Mouse (Mus musculus): ENCODE measurements at regions not wholly inside any gene's neighbourhood (a gene's known extent, or its start where the extent isn't known, plus 50 kb on each side); places are given as distances from the start of the nearest gene placed in this dataset.

DNA sequence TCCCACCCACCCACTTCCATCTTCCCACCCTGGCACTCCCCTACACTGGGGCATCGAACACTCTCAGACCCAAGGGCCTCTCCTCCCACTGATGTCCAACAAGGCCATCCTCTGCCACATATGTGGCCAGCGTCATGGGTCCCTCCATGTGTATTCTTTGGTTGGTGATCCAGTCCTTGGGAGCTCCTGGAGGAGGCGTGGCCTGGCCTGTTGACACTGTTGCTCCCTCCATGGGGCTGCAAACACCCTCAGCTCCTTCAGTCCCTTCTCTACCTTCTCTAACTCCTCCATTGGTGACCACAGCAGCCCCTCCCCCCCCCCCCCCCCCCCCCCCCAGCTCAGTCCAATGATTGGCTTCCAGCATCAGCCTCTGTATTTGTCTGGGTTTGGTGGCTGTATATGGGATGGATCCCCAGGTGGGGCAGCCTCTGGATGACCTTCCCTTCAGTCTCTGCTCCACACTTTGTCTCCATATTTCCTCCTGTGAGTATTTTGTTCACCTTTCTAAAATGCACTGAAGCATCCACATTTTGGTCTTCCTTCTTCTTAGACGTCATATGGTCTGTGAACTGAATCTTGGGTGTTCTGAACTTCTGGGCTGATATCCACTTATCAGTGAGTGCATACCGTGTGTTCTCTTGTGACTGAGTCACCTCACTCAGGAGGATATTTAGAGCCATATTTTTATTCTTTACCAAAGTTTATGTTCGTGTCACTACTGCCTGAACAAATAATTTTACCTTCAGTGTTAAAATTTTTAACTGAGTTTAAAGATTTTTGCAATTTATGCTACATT, 82.1 kb upstream of the Tnp1 start:
- DNase-seq: no peak

- no peak for DNase-seq
These were observed 73.9 kb upstream of the Tnp1 start for GRCm38 (mm10) chr1:73089636-73090035.

DNA sequence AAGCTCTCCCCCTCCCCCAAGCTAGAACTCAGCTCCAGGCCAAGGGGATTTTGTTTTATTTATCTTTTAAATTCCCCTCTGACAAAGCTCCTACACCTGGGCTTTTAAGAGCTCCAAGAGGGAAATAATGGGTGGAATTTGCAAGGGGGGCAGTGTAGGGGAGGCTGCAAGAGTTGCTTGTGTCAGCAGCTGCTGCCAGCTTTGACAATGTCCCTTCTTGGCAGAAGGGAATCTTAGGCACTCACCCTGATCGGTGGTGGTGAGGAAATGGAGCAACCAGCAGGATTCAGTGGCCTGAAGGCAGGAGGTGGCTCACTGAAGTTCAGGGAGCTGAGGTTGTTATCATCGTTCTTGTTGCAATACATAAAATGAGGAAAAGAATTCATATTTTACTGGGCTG, 72.8 kb upstream of the Tnp1 start:
- DNase-seq: no peak

GRCm38 (mm10) chr1:73084946-73085345, 69.2 kb upstream of the Tnp1 start:
- DNase-seq: no peak

DNA sequence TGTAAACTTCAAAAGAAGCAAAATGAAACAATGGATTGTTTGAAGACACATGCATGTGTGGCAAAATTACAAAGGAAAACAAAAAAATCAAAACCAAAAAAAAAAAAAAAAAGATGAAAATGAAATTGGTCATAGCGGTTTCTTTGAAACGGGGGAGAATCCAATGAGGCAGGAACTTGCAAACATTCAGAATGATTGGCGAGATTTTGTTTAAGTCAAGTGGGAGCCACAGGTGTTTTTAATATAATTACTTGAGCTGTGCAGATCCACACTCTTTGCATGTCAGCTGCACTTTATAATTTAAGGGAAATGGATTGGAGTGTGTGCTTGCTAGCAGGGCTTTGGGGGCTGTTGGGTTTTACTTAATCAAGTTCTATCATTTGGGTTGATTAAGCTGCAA, 67.7 kb upstream of the Tnp1 start:
- no peak for DNase-seq

GRCm38 (mm10) chr1:73079518-73079917, 63.8 kb upstream of the Tnp1 start:
- DNase-seq: no peak

GRCm38 (mm10) chr1:73077156-73077555, 61.4 kb upstream of the Tnp1 start:
- DNase-seq: no peak

DNA sequence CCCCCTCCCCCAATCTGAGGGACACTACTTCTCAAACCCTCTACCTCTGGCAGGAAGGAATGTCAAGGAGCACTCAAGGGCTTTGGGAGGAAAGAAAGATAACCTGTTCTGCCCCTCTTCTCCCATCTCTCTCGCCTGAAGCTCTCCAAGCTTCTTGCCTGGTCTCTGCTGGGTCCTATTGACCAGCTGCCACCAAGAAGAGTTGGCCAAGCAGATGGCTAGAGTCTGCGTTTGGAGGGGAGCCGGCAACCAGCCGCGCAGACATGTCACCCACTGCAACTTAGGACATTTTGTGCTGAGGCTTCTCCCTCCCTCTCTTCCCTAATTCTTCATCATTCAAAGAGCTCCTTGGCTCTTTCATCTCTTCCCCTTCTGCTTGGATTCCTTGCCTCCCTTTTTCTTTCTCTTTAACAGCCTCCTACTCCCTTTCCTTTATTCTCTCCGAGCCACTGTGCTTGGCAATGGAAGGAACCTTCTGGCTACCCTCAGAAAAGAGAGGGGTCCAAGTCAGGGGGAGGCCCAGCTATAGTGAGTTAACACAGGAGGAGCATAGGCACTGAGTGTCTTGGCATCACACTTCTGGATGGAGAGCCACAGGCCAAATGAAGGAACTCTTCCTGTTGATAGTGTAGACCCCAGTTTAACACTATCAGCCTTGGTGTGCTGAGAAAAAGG, 60.1 kb upstream of the Tnp1 start:
- no peak for DNase-seq

GRCm38 (mm10) chr1:73075159-73075558, 59.5 kb upstream of the Tnp1 start:
- no peak for DNase-seq

- DNase-seq: no peak
These were observed 58.8 kb upstream of the Tnp1 start for GRCm38 (mm10) chr1:73074525-73074924.

DNA sequence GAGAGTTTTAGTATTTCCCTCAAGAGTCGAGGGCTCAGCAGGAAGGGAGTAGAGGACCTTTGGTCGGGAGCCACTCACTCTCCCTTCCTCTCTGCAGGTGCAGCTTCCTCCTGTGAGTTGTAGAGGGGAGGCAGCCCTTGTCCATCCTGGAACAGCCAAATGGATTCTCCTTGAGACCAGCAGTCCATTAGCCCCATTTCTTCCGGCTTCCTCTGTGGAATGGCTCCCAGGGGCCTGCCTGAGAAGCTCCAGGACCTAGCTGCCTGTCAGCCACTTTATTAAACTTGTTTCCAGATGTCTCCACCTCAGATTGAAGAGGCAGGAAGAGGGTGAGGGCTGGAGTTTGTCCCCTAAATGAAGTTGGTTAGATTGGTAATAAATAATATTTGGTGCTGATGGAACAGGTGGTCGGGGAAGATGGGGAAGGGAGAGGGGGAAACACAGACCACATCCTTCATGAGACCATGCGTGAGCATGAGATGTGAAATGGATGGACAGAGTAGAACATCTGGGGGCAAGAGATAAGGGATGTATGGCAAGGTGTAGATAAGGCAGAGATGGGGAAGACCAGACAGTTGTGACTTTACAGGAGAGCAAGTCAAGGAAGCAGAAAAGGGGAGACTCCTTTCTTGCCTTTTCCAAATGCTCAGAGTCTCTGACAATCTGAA, 56.7 kb upstream of the Tnp1 start:
- DNase-seq: no peak

DNA sequence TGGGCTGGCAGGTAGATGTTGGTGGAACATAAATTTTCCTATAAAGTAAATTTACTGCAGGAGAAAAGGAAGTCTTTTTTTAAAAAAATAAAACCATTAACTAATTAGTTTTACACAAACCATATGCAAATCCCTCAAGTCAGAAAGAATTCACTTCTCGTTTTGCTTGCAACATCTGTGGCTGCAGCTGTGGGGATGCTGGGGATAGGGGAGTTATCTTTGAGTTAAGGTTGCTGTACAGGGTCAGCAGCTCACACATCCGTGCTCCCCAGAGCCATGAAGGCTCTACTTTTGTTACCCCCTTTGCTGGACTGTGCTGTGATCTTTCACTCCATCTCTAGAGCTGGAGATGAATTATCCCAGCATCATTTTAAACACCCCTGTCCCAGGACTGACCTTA, 54.4 kb upstream of the Tnp1 start:
- no peak for DNase-seq

Data from right cerebral cortex, adult 18-20 months (tissue).